Mouse (Mus musculus): ENCODE data around the gene Olfr235.
"Not testable (repeated sequence)": the region's sequence is repeated elsewhere in the genome, so short reads cannot be mapped to it uniquely, and the experiment has no call there.

The Olfr235 gene

DNA sequence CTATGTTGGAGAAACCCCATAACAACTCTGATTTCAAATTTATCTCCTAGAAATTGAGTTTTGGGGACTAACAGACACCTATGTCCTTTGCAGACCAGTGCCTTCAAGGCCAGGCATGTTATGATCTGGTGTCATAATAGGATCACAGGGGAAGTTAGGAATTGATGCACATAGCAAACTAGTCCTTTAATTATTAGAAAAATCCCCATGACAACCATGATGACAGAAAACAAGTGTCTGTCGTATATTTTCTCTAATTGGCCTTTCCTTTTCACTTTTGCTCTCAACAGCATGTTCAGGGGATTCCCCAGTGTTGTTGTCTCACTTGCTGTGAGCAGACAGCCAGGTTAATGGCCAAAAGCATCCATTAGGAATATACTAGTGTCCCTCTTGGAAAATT lies at the start of gene Olfr235:
Gene Olfr235, plus strand, starts transcription at position 301 of the 400 bp plus-strand sequence.
- no peak for DNase-seq (ENCODE audit: low spot score in 2 of 2)

DNA sequence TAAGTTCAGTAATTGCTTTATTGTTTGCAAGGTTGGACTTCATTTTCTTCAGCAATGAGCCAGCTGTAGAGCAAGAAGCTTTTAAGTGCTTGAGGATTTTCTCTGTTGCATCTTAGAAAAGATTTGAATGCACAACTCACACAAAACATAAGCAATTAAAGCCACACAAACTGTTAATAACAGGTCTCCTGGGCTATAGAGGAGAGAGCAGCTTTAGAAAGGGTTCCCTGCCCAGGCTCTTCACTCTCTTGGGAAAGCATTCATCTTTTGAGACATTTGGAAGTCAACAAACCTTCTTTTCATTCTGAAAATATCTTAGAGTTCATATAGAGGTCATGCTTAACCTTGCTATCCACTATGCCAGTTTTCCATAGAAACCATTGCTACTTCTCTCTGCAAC lies 28.3 kb upstream of the Olfr235 start, which contains the start of gene Olfr1432:
Gene Olfr1432, minus strand, starts transcription at position 101 of the 400 bp plus-strand sequence.
- not testable (repeated sequence) for DNase-seq (ENCODE audit: low spot score in 2 of 2)

DNA sequence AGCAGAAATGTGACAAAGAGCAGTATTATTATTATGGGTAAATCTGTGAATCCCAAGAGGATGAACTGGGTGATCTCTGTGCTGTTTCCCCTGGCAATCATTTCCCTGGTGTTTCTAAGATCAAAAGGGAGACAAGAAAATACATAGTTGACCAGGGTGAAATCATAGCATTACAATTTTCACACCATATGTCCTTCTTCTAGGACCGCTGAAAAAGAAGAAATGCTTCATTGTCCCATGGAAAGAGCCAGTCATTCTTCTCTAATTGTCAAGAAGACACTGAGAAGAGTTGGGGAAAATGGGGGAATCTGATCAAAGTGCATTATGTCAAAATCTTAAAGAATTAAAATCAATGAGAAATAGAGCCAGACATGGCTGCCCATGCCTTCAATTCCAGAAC lies 19.3 kb upstream of the Olfr235 start, which contains the start of gene Olfr262:
Gene Olfr262, minus strand, starts transcription at position 101 of the 400 bp plus-strand sequence.
- DNase-seq (ENCODE audit: low spot score in 2 of 2), result no peak

DNA sequence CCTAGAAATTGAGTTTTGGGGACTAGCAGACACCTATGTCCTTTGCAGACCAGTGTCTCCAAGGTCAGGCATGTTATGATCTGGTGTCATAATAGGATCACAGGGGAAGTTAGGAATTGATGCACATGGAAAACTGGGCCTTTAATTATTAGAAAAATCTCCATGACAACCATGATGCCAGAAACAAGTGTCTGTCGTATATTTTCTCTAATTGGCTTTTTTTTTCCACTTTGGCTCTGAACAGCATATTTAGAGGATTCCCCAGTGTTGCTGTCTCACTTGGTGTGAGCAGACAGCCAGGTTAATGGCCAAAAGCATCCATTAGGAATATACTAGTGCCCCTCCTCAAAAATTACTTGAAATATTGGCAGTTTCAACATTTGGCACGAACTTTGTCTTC lies 18.7 kb downstream of the Olfr235 start, which contains the start of gene Olfr1434:
Gene Olfr1434, plus strand, starts transcription at position 301 of the 400 bp plus-strand sequence.
- DNase-seq (ENCODE audit: low spot score in 2 of 2), result no peak

DNA sequence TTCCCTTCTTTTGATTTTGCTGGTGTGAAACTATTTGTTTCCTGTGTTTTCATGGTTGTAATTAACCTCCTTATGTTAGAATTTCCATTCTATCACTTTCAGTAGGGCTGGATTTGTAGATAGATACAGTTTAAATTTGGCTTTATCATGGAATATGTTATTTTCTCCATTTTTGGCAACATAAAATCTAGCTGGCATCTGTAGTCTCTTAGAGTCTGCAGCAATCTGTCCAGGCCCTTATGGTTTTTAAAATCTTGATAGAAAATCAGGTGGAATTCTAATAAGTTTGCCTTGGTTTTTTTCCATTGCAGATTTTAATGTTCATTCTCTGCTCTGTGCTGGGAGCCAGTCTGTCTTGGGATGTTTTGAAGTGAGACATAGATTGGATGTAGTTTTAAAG lies 32.1 kb downstream of the Olfr235 start:
- no peak for DNase-seq (ENCODE audit: low spot score in 2 of 2)

DNA sequence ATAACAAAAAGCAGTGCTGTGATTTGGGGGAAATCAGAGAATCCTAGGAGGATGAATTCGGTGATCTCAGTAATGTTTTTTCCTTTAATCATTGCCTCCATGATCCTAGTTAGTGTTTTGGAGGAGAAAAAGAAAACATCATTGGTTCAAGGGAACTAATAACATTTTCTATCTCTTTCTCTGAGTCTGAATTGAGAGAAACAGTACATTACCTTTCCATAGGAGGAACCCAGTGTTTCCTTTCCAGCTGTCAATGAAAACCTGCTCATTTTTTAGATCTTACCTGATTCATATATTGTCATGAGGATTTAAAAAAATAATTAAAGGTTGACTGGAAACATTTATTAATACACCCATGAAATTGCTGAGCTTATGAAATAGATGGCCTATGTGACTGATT lies 38.2 kb downstream of the Olfr235 start, which contains the start of gene Olfr1436:
Gene Olfr1436, minus strand, starts transcription at position 101 of the 400 bp plus-strand sequence.
- not testable (repeated sequence) for DNase-seq (ENCODE audit: low spot score in 2 of 2)
